Mouse (Mus musculus) embryonic stem cell, embryonic (primary cell): ENCODE measurements around the gene Hsd11b2.

Source experiments
- CTCF ChIA-PET, 4 experiments: fragments of 300-600 bp in 2 of 4; fragments of 350-600 bp in 2 of 4; sonication (Branson Sonifier 250); formaldehyde crosslinking; loops; one replicate each; lab custom pipeline; 2022; ENCODE audit warnings: inconsistent platforms in 2 of 4; lab: Charles Lee
- POLR2A ChIA-PET, 4 experiments: fragments of 300-600 bp in 2 of 4; fragments of 350-600 bp in 2 of 4; sonication (Branson Sonifier 250); formaldehyde crosslinking; loops; one replicate each; lab custom pipeline; 2022; ENCODE audit warnings: antibody characterized with exemption in 4 of 4, inconsistent platforms in 1 of 4; lab: Charles Lee

The Hsd11b2 gene

GRCm38 (mm10) chr8:105518436-105519313, at the start of gene Hsd11b2:
Gene Hsd11b2 (plus strand): TSS chr8:105518755.
- ChIA-PET CTCF (interaction anchor here (0.7 to 9.8 kb wide), 15 partner anchors 11 to 78 kb away, joined by 3 to 100 read pairs (median 4); no protein-coding TSS in a partner anchor), POLR2A (interaction anchor here in 3 of 4 experiments (0.5 to 7.2 kb wide), 26 partner anchors 8 to 229 kb away, joined by 3 to 46 read pairs (median 4); partner anchors contain the start of genes Atp6v0d1 (in 2 of the 3), 4931428F04Rik (in 1 of the 3), Elmo3 (in 1 of the 3) and Tppp3 (in 1 of the 3))

GRCm38 (mm10) chr8:105469041-105469695, 49.4 kb upstream of the Hsd11b2 start:
- POLR2A ChIA-PET = interaction anchor here in 3 of 4 experiments (0.5 to 5.9 kb wide), 12 partner anchors 8 to 495 kb away, joined by 3 to 63 read pairs (median 4); partner anchors contain the start of gene 4931428F04Rik (in 1 of the 3)

GRCm38 (mm10) chr8:105469816-105470215, 48.7 kb upstream of the Hsd11b2 start:
- CTCF ChIA-PET = interaction anchor here (0.5 to 5.5 kb wide), 14 partner anchors 7 to 95 kb away, joined by 3 to 80 read pairs (median 4); no protein-coding TSS in a partner anchor
- POLR2A ChIA-PET = interaction anchor here in 3 of 4 experiments (0.5 to 5.9 kb wide), 18 partner anchors 9 to 494 kb away, joined by 3 to 63 read pairs (median 4); partner anchors contain the start of genes 4931428F04Rik (in 1 of the 3) and Hsd11b2 (in 1 of the 3)

More at GRCm38 (mm10) chr8:105469041-105469695, 49.4 kb upstream of the Hsd11b2 start:
- CTCF ChIA-PET = interaction anchor here (0.6 to 3.3 kb wide), 15 partner anchors 8 to 95 kb away, joined by 3 to 37 read pairs (median 4); no protein-coding TSS in a partner anchor

- ChIA-PET POLR2A (interaction anchor here (0.5 to 5.9 kb wide), 22 partner anchors 9 to 494 kb away, joined by 3 to 63 read pairs (median 4); partner anchors contain the start of genes 4931428F04Rik (in 1 of the 4), E2f4 (in 1 of the 4), Fhod1 (in 1 of the 4) and Hsd11b2 (in 1 of the 4)), CTCF (interaction anchor here (0.5 to 5.5 kb wide), 28 partner anchors 8 to 172 kb away, joined by 3 to 80 read pairs (median 4); partner anchors contain the start of gene E2f4 (in 1 of the 4))
Measured at GRCm38 (mm10) chr8:105470262-105470661, 48.3 kb upstream of the Hsd11b2 start.

- CTCF ChIA-PET = interaction anchor here (0.5 to 5.5 kb wide), 61 partner anchors 7 to 460 kb away, joined by 3 to 80 read pairs (median 4); partner anchors contain the start of genes 4931428F04Rik (in 1 of the 4), Acd (in 1 of the 4), Atp6v0d1 (in 1 of the 4) and E2f4 (in 1 of the 4)
- POLR2A ChIA-PET = interaction anchor here (0.6 to 5.9 kb wide), 62 partner anchors 7 to 541 kb away, joined by 3 to 63 read pairs (median 4); partner anchors contain the start of genes Fhod1 (in 2 of the 4), Slc9a5 (in 2 of the 4), 4931428F04Rik (in 1 of the 4) and Acd (in 1 of the 4)
Measured at GRCm38 (mm10) chr8:105470681-105471313, 47.8 kb upstream of the Hsd11b2 start.

- CTCF ChIA-PET = interaction anchor here (0.6 to 5.5 kb wide), 64 partner anchors 9 to 459 kb away, joined by 3 to 80 read pairs (median 4); partner anchors contain the start of genes 4931428F04Rik (in 1 of the 4), Acd (in 1 of the 4), Atp6v0d1 (in 1 of the 4) and E2f4 (in 1 of the 4)
- POLR2A ChIA-PET = interaction anchor here (0.6 to 5.9 kb wide), 73 partner anchors 8 to 1080 kb away, joined by 3 to 63 read pairs (median 4); partner anchors contain the start of genes Fhod1 (in 2 of the 4), Slc9a5 (in 2 of the 4), 4931428F04Rik (in 1 of the 4) and Acd (in 1 of the 4)
Measured at GRCm38 (mm10) chr8:105471314-105472015, 47.1 kb upstream of the Hsd11b2 start, which contains the start of gene Tppp3. Gene Tppp3 (minus strand): TSS chr8:105471526.

GRCm38 (mm10) chr8:105472414-105472932, 46.1 kb upstream of the Hsd11b2 start:
- ChIA-PET CTCF (interaction anchor here (0.9 to 9.9 kb wide), 10 partner anchors 8 to 104 kb away, joined by 3 to 90 read pairs (median 8); no protein-coding TSS in a partner anchor), POLR2A (interaction anchor here in 3 of 4 experiments (0.6 to 5.9 kb wide), 12 partner anchors 8 to 428 kb away, joined by 3 to 63 read pairs (median 4); partner anchors contain the start of gene Pskh1 (in 1 of the 3))

- POLR2A ChIA-PET = interaction anchor here in 3 of 4 experiments (0.6 to 5.9 kb wide), 12 partner anchors 7 to 427 kb away, joined by 3 to 63 read pairs (median 4); partner anchors contain the start of genes Fhod1 (in 1 of the 3), Kctd19 (in 1 of the 3), Lrrc36 (in 1 of the 3) and Pskh1 (in 1 of the 3)
- CTCF ChIA-PET = interaction anchor here (0.9 to 9.9 kb wide), 10 partner anchors 8 to 103 kb away, joined by 3 to 90 read pairs (median 8); no protein-coding TSS in a partner anchor
Measured at GRCm38 (mm10) chr8:105472983-105473382, 45.6 kb upstream of the Hsd11b2 start.

GRCm38 (mm10) chr8:105473816-105474606, 44.5 kb upstream of the Hsd11b2 start:
- ChIA-PET POLR2A (interaction anchor here in 3 of 4 experiments (0.5 to 5.9 kb wide), 21 partner anchors 6 to 162 kb away, joined by 3 to 63 read pairs (median 3); partner anchors contain the start of genes Ctcf (in 1 of the 3), Fhod1 (in 1 of the 3), Kctd19 (in 1 of the 3) and Lrrc36 (in 1 of the 3)), CTCF (interaction anchor here (0.6 to 9.9 kb wide), 10 partner anchors 8 to 100 kb away, joined by 3 to 90 read pairs (median 8); no protein-coding TSS in a partner anchor)

GRCm38 (mm10) chr8:105474680-105475079, 43.9 kb upstream of the Hsd11b2 start:
- ChIA-PET POLR2A (interaction anchor here in 3 of 4 experiments (0.5 to 1.9 kb wide), 12 partner anchors 9 to 127 kb away, joined by 3 to 8 read pairs (median 3); partner anchors contain the start of genes Fhod1 (in 1 of the 3) and Slc9a5 (in 1 of the 3)), CTCF (interaction anchor here (0.7 to 9.9 kb wide), 8 partner anchors 7 to 215 kb away, joined by 3 to 90 read pairs (median 4); no protein-coding TSS in a partner anchor)

- ChIA-PET POLR2A (interaction anchor here in 2 of 4 experiments (0.9 to 1.9 kb wide), 5 partner anchors 12 to 42 kb away, joined by 3 to 8 read pairs (median 3); no protein-coding TSS in a partner anchor), CTCF (interaction anchor here in 3 of 4 experiments (1.0 to 10.4 kb wide), 9 partner anchors 7 to 215 kb away, joined by 3 to 90 read pairs (median 5); no protein-coding TSS in a partner anchor)
Measured at GRCm38 (mm10) chr8:105475254-105475653, 43.3 kb upstream of the Hsd11b2 start.

GRCm38 (mm10) chr8:105475742-105476141, 42.8 kb upstream of the Hsd11b2 start:
- CTCF ChIA-PET = interaction anchor here (0.6 to 10.4 kb wide), 10 partner anchors 9 to 216 kb away, joined by 3 to 90 read pairs (median 4); no protein-coding TSS in a partner anchor
- POLR2A ChIA-PET = interaction anchor here in 1 of 4 experiments (0.9 to 1.2 kb wide), 2 partner anchors 19 to 40 kb away, joined by 3 read pairs; no protein-coding TSS in a partner anchor

- ChIA-PET CTCF (interaction anchor here (0.6 to 10.4 kb wide), 21 partner anchors 9 to 216 kb away, joined by 3 to 90 read pairs (median 4); partner anchors contain the start of genes Fhod1 (in 1 of the 4) and Slc9a5 (in 1 of the 4)), POLR2A (interaction anchor here in 2 of 4 experiments (0.7 to 2.6 kb wide), 7 partner anchors 19 to 96 kb away, joined by 3 to 9 read pairs (median 4); no protein-coding TSS in a partner anchor)
Measured at GRCm38 (mm10) chr8:105476161-105476560, 42.4 kb upstream of the Hsd11b2 start.
